Mouse (Mus musculus): ENCODE data around the gene Spsb2. TPM values are rescaled to one million over a fixed set of nuclear protein-coding genes. Genes with fewer than 3 reads are reported as not detected.

Spsb2 gene
- total RNA-seq, 1 experiment = 10.1 TPM

GRCm38 (mm10) chr6:124856321-124856720 is 47.9 kb downstream of the Spsb2 start:
- Histone ChIP-seq H3K27ac (ENCODE audit: insufficient read depth, low read depth, low read length, poor library complexity, severe bottlenecking) (no peak overlapping the region), H3K36me3 (ENCODE audit: control insufficient read depth, insufficient read depth, low read length, poor library complexity, severe bottlenecking) (no peaks in the 10 kb centered on the region; the same call in 1 of the 2 replicates), H3K4me1 (ENCODE audit: control insufficient read depth in 2 of 2, insufficient read depth in 2 of 2, low read length in 2 of 2, poor library complexity in 1 of 2) (peaks cover 5 to 28% of the 10 kb centered on the region in 2 experiments; a peak in 3 of 4 replicates), H3K9ac (ENCODE audit: insufficient read depth, low read depth, low read length, poor library complexity, severe bottlenecking) (no peak overlapping the region; the same call in 1 of the 2 replicates), H3K9me3 (ENCODE audit: control insufficient read depth, insufficient read depth, low read depth, low read length) (no peaks in the 10 kb centered on the region), H3K4me3 (ENCODE audit: insufficient read depth in 1 of 2, low read depth in 1 of 2, low read length in 2 of 2, poor library complexity in 1 of 2, severe bottlenecking in 1 of 2) (peak overlapping the region; percentile 79 to 81)
- no peak for TF ChIP-seq MAFK (IDR thresholded peaks at IDR 0.05; ENCODE audit: insufficient read depth, low read depth, low read length)
- TF ChIP-seq CHD2 (IDR thresholded peaks at IDR 0.05; ENCODE audit: low read depth, low read length) = no peak
- TF ChIP-seq ZC3H11A (IDR thresholded peaks at IDR 0.05; ENCODE audit: borderline replicate concordance, low read depth, low read length) = no peak
- no peak for TF ChIP-seq ZNF384 (IDR thresholded peaks at IDR 0.05; ENCODE audit: low read depth, low read length)
- TF ChIP-seq HCFC1 (IDR thresholded peaks at IDR 0.05; ENCODE audit: borderline replicate concordance, insufficient read depth, low read length) = no peak
- in situ Hi-C loops (cut with MboI; ENCODE audit: low sequenced_read_pairs in 2 of 2, unreplicated experiment in 2 of 2) = no loop called here
- DNase-seq (ENCODE audit: low read depth, low spot score) = no peak

GRCm38 (mm10) chr6:124856916-124857839 is 48.7 kb downstream of the Spsb2 start, which contains the start of gene P3h3:
Gene P3h3 (minus strand): TSS chr6:124857752.
- DNase-seq (ENCODE audit: low read depth, low spot score) = peak; percentile 75
- TF ChIP-seq ZNF384 (IDR thresholded peaks at IDR 0.05; ENCODE audit: low read depth, low read length) (no peak), ZC3H11A (IDR thresholded peaks at IDR 0.05; ENCODE audit: borderline replicate concordance, low read depth, low read length) (no peak), HCFC1 (IDR thresholded peaks at IDR 0.05; ENCODE audit: borderline replicate concordance, insufficient read depth, low read length) (peak; percentile 17; the same call in 1 of the 2 replicates)
- Histone ChIP-seq H3K9ac (ENCODE audit: insufficient read depth, low read depth, low read length, poor library complexity, severe bottlenecking) (peak within 1 kb of the TSS; percentile 87), H3K4me3 (ENCODE audit: insufficient read depth in 1 of 2, low read depth in 1 of 2, low read length in 2 of 2, poor library complexity in 1 of 2, severe bottlenecking in 1 of 2) (peak within 1 kb of the TSS; percentile 79 to 81), H3K36me3 (ENCODE audit: control insufficient read depth, insufficient read depth, low read length, poor library complexity, severe bottlenecking) (no peaks in the 10 kb centered on the region; the same call in 1 of the 2 replicates), H3K4me1 (ENCODE audit: control insufficient read depth in 2 of 2, insufficient read depth in 2 of 2, low read length in 2 of 2, poor library complexity in 1 of 2) (peaks cover 7 to 37% of the 10 kb centered on the region in 2 experiments; a peak in 3 of 4 replicates), H3K27ac (ENCODE audit: insufficient read depth, low read depth, low read length, poor library complexity, severe bottlenecking) (no peak within 1 kb of the TSS), H3K9me3 (ENCODE audit: control insufficient read depth, insufficient read depth, low read depth, low read length) (no peaks in the 10 kb centered on the region)
- in situ Hi-C loops (cut with MboI; ENCODE audit: low sequenced_read_pairs in 2 of 2, unreplicated experiment in 2 of 2) = no loop called here

GRCm38 (mm10) chr6:124857840-124858530 is 49.5 kb downstream of the Spsb2 start:
- TF ChIP-seq CHD2 (IDR thresholded peaks at IDR 0.05; ENCODE audit: low read depth, low read length) (no peak), ZNF384 (IDR thresholded peaks at IDR 0.05; ENCODE audit: low read depth, low read length) (no peak), HCFC1 (IDR thresholded peaks at IDR 0.05; ENCODE audit: borderline replicate concordance, insufficient read depth, low read length) (no peak), ZC3H11A (IDR thresholded peaks at IDR 0.05; ENCODE audit: borderline replicate concordance, low read depth, low read length) (no peak), MAFK (IDR thresholded peaks at IDR 0.05; ENCODE audit: insufficient read depth, low read depth, low read length) (no peak)
- Histone ChIP-seq H3K27ac (ENCODE audit: insufficient read depth, low read depth, low read length, poor library complexity, severe bottlenecking) (no peak overlapping the region), H3K9ac (ENCODE audit: insufficient read depth, low read depth, low read length, poor library complexity, severe bottlenecking) (peak overlapping the region; percentile 50)

GRCm38 (mm10) chr6:124858561-124859318 is 50.3 kb downstream of the Spsb2 start:
- in situ Hi-C loops (cut with MboI; ENCODE audit: low sequenced_read_pairs in 2 of 2, unreplicated experiment in 2 of 2) = no loop called here
- TF ChIP-seq MAFK (IDR thresholded peaks at IDR 0.05; ENCODE audit: insufficient read depth, low read depth, low read length) (no peak), CHD2 (IDR thresholded peaks at IDR 0.05; ENCODE audit: low read depth, low read length) (no peak), ZC3H11A (IDR thresholded peaks at IDR 0.05; ENCODE audit: borderline replicate concordance, low read depth, low read length) (no peak), HCFC1 (IDR thresholded peaks at IDR 0.05; ENCODE audit: borderline replicate concordance, insufficient read depth, low read length) (no peak), ZNF384 (IDR thresholded peaks at IDR 0.05; ENCODE audit: low read depth, low read length) (no peak)
- Histone ChIP-seq H3K27ac (ENCODE audit: insufficient read depth, low read depth, low read length, poor library complexity, severe bottlenecking) (no peak overlapping the region), H3K4me1 (ENCODE audit: control insufficient read depth in 2 of 2, insufficient read depth in 2 of 2, low read length in 2 of 2, poor library complexity in 1 of 2) (peaks cover 7 to 47% of the 10 kb centered on the region in 2 experiments), H3K9ac (ENCODE audit: insufficient read depth, low read depth, low read length, poor library complexity, severe bottlenecking) (no peak overlapping the region), H3K9me3 (ENCODE audit: control insufficient read depth, insufficient read depth, low read depth, low read length) (no peaks in the 10 kb centered on the region), H3K4me3 (ENCODE audit: insufficient read depth in 1 of 2, low read depth in 1 of 2, low read length in 2 of 2, poor library complexity in 1 of 2, severe bottlenecking in 1 of 2) (no peak overlapping the region), H3K36me3 (ENCODE audit: control insufficient read depth, insufficient read depth, low read length, poor library complexity, severe bottlenecking) (no peaks in the 10 kb centered on the region; the same call in 1 of the 2 replicates)
- no peak for DNase-seq (ENCODE audit: low read depth, low spot score)

More at GRCm38 (mm10) chr6:124857840-124858530, 49.5 kb downstream of the Spsb2 start:
- DNase-seq (ENCODE audit: low read depth, low spot score) = no peak
- H3K4me3 ChIP-seq (ENCODE audit: insufficient read depth in 1 of 2, low read depth in 1 of 2, low read length in 2 of 2, poor library complexity in 1 of 2, severe bottlenecking in 1 of 2) = peak overlapping the region; percentile 79 to 81
- in situ Hi-C loops (cut with MboI; ENCODE audit: low sequenced_read_pairs in 2 of 2, unreplicated experiment in 2 of 2) = no loop called here
- H3K9me3 ChIP-seq (ENCODE audit: control insufficient read depth, insufficient read depth, low read depth, low read length) = no peaks in the 10 kb centered on the region
- H3K36me3 ChIP-seq (ENCODE audit: control insufficient read depth, insufficient read depth, low read length, poor library complexity, severe bottlenecking) = no peaks in the 10 kb centered on the region; the same call in 1 of the 2 replicates
- H3K4me1 ChIP-seq (ENCODE audit: control insufficient read depth in 2 of 2, insufficient read depth in 2 of 2, low read length in 2 of 2, poor library complexity in 1 of 2) = peaks cover 7 to 45% of the 10 kb centered on the region in 2 experiments
